Mouse (Mus musculus) MEL (cell line): ENCODE data around the gene Olfr1412. TPM values are rescaled to one million over a fixed set of nuclear protein-coding genes. Genes with fewer than 3 reads are reported as not detected.
A peak's percentile ranks its signal among the peaks of the same experiment; 100 is the strongest.

Experiments used
- DNase-seq: peaks from one replicate; pipeline ENCODE4 v3.0.0; 2011; ENCODE audit warnings: low read depth, low spot score
- H3K27ac ChIP-seq: 2 replicates; pipeline ENCODE4 v1.5.1; 2012; ENCODE audit warnings: low read depth, mild to moderate bottlenecking, control low read depth, low read length, moderate library complexity; ENCODE audit not compliant: control insufficient read depth
- H3K27me3 ChIP-seq, 2 experiments: fragments of 150-350 bp in 1 of 2; sonication (generic) in 1 of 2; 2 replicates each; pipeline ENCODE4 v1.6.1; 2012; ENCODE audit warnings: low read length in 2 of 2, mild to moderate bottlenecking in 2 of 2, improper control_type of control experiment in 1 of 2, moderate library complexity in 1 of 2; ENCODE audit not compliant: insufficient read depth in 2 of 2, control insufficient read depth in 1 of 2
- H3K36me3 ChIP-seq, 2 experiments: 2 replicates each; pipeline ENCODE4 v1.6.1; 2012 to 2014; ENCODE audit warnings: low read length in 2 of 2, improper control_type of control experiment in 1 of 2, inconsistent platforms in 1 of 2, mild to moderate bottlenecking in 1 of 2; ENCODE audit not compliant: insufficient read depth in 2 of 2, control insufficient read depth in 1 of 2
- H3K4me1 ChIP-seq, 2 experiments: fragments of 150-350 bp in 1 of 2; sonication (generic) in 1 of 2; 2 replicates each; pipeline ENCODE4 v1.6.1; 2012; ENCODE audit warnings: low read length in 2 of 2, improper control_type of control experiment in 1 of 2, mild to moderate bottlenecking in 1 of 2; ENCODE audit not compliant: insufficient read depth in 2 of 2, control insufficient read depth in 1 of 2
- H3K4me3 ChIP-seq, 2 experiments: fragments of 150-350 bp in 1 of 2; sonication (generic) in 1 of 2; 2 replicates each; pipeline ENCODE4 v1.5.1; 2012; ENCODE audit warnings: low read depth in 2 of 2, low read length in 2 of 2, mild to moderate bottlenecking in 2 of 2, moderate library complexity in 2 of 2, control low read depth in 1 of 2, improper control_type of control experiment in 1 of 2; ENCODE audit not compliant: control insufficient read depth in 1 of 2, insufficient read depth in 1 of 2
- H3K79me2 ChIP-seq: 2 replicates; pipeline ENCODE4 v1.6.1; 2012; ENCODE audit warnings: mild to moderate bottlenecking, low read length, moderate library complexity; ENCODE audit not compliant: control insufficient read depth, poor library complexity, insufficient read depth
- H3K9ac ChIP-seq: 2 replicates; pipeline ENCODE4 v1.6.1; 2012; ENCODE audit warnings: low read depth, mild to moderate bottlenecking, control low read depth, low read length, moderate library complexity; ENCODE audit not compliant: control insufficient read depth, poor library complexity, severe bottlenecking
- H3K9me3 ChIP-seq: fragments of 150-350 bp; sonication (generic); replicated peaks from 2 replicates; pipeline ENCODE4 v1.6.1; 2012; ENCODE audit warnings: mild to moderate bottlenecking, low read length, improper control_type of control experiment, moderate library complexity; ENCODE audit not compliant: insufficient read depth
- BHLHE40 ChIP-seq: IDR thresholded peaks from 2 replicates; pipeline ENCODE4 v1.6.1; 2012; ENCODE audit warnings: low read depth, mild to moderate bottlenecking, inconsistent platforms, low read length, improper control_type of control experiment, borderline replicate concordance
- CHD1 ChIP-seq: IDR thresholded peaks from 2 replicates; pipeline ENCODE4 v1.6.1; 2012; ENCODE audit warnings: low read depth, mild to moderate bottlenecking, inconsistent platforms, low read length, improper control_type of control experiment
- CHD2 ChIP-seq: IDR thresholded peaks from 2 replicates; pipeline ENCODE4 v1.6.1; 2011; ENCODE audit warnings: low read length, improper control_type of control experiment
- CTCF ChIP-seq, 3 experiments: IDR thresholded peaks in 2 of 3; conservative IDR thresholded peaks in 1 of 3; 2 replicates each; pipeline ENCODE4 v1.5.1; 2011 to 2012; ENCODE audit warnings: low read length in 3 of 3, low read depth in 2 of 3, mild to moderate bottlenecking in 2 of 3, improper control_type of control experiment in 1 of 3, inconsistent platforms in 1 of 3, mixed read lengths in 1 of 3, moderate library complexity in 1 of 3; ENCODE audit not compliant: control insufficient read depth in 1 of 3, insufficient read depth in 1 of 3, poor library complexity in 1 of 3, severe bottlenecking in 1 of 3
- ELF1 ChIP-seq: IDR thresholded peaks from 2 replicates; pipeline ENCODE4 v1.6.1; 2014; ENCODE audit warnings: low read depth, mild to moderate bottlenecking, inconsistent platforms, low read length, improper control_type of control experiment, moderate library complexity
- ETS1 ChIP-seq: IDR thresholded peaks from 2 replicates; pipeline ENCODE4 v1.6.1; 2012; ENCODE audit warnings: low read depth, mild to moderate bottlenecking, inconsistent platforms, low read length, improper control_type of control experiment, moderate library complexity
- JUND ChIP-seq: IDR thresholded peaks from 2 replicates; pipeline ENCODE4 v1.6.1; 2011; ENCODE audit warnings: low read depth, mild to moderate bottlenecking, improper control_type of control experiment, low read length
- KAT2A ChIP-seq: conservative IDR thresholded peaks from 2 replicates; pipeline ENCODE4 v1.6.1; 2012; ENCODE audit warnings: low read depth, low read length, improper control_type of control experiment, inconsistent platforms
- MAX ChIP-seq: IDR thresholded peaks from 2 replicates; pipeline ENCODE4 v1.6.1; 2011; ENCODE audit warnings: low read length, improper control_type of control experiment
- MYB ChIP-seq: IDR thresholded peaks from 2 replicates; pipeline ENCODE4 v1.6.1; 2011; ENCODE audit warnings: mild to moderate bottlenecking, low read depth, low read length, improper control_type of control experiment
- NELFE ChIP-seq: IDR thresholded peaks from 2 replicates; pipeline ENCODE4 v1.6.1; 2011; ENCODE audit warnings: low read depth, low read length, improper control_type of control experiment
- POLR2AphosphoS2 ChIP-seq: IDR thresholded peaks from 2 replicates; pipeline ENCODE4 v1.6.1; 2011; ENCODE audit warnings: low read length, improper control_type of control experiment
- RAD21 ChIP-seq: IDR thresholded peaks from 2 replicates; pipeline ENCODE4 v1.6.1; 2011; ENCODE audit warnings: mild to moderate bottlenecking, low read depth, low read length, improper control_type of control experiment
- TAL1 ChIP-seq: IDR thresholded peaks from 2 replicates; pipeline ENCODE4 v1.6.1; 2012; ENCODE audit warnings: mild to moderate bottlenecking, inconsistent platforms, low read length, moderate library complexity, mixed read lengths
- TBP ChIP-seq: IDR thresholded peaks from 2 replicates; pipeline ENCODE4 v1.8.0; 2011; ENCODE audit warnings: low read depth, low read length, improper control_type of control experiment
- UBTF ChIP-seq: IDR thresholded peaks from 2 replicates; pipeline ENCODE4 v1.6.1; 2012; ENCODE audit warnings: low read depth, mild to moderate bottlenecking, inconsistent platforms, low read length, improper control_type of control experiment, moderate library complexity, borderline replicate concordance; ENCODE audit not compliant: insufficient read depth
- ZKSCAN1 ChIP-seq: IDR thresholded peaks from 2 replicates; pipeline ENCODE4 v1.6.1; 2012; ENCODE audit warnings: low read depth, mild to moderate bottlenecking, inconsistent platforms, low read length, improper control_type of control experiment, moderate library complexity
- polyA plus RNA-seq, 2 experiments: library from polyadenylated mRNA; stranded (reverse) in 1 of 2; unstranded in 1 of 2; fragments of >175 nt in 1 of 2; fragments of >200 nt in 1 of 2; gene quantifications; 2 replicates each; pipeline versions ENCODE4 v1.2.1 to v1.2.4; 2012; ENCODE audit warnings: low replicate concordance in 2 of 2, low read depth in 1 of 2; ENCODE audit not compliant: insufficient read length in 2 of 2, insufficient read depth in 1 of 2, missing spikeins in 1 of 2
- total RNA-seq: library from RNA; depleted of rRNA; stranded (reverse); fragments of 300-350 nt; gene quantifications from 2 replicates; pipeline ENCODE4 v1.2.3, GENCODE M21; 2012; rRNA removed

Gene Olfr1412
- total RNA-seq (0.03 TPM in 1 of 2 replicates, not detected in the other), polyA plus RNA-seq (not detected)

DNA sequence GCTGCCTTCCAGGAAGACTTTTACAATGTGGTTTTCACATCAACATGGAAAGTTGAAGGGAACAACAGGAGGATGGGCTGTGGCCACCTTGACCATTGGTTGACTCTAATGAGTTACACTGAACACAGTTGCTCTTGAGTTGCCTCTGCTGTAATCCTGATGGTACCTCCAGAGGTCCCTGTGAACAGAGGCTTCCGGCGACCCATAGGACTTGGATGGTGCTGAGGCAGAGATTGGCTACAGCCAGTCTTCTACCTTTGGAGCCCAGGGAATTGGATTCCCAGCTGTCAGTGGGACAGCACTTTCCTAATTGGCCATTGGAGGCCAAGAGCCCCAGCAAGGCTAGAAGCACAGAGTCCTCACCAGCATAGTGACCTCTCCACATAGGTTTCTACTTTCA lies at the start of gene Olfr1412:
Olfr1412 (plus strand) TSS at position 301 of the 400 bp plus-strand sequence.
- H3K4me3 ChIP-seq = no peak within 1 kb of the TSS
- TF ChIP-seq CHD2 = no peak
- no peak for TF ChIP-seq NELFE
- no peak for TF ChIP-seq JUND
- TF ChIP-seq ETS1 = no peak
- no peak for TF ChIP-seq UBTF
- TF ChIP-seq BHLHE40 = no peak
- no peak for TF ChIP-seq ZKSCAN1
- no peak for TF ChIP-seq KAT2A
- no peak for TF ChIP-seq CHD1
- no peak for TF ChIP-seq POLR2AphosphoS2
- TF ChIP-seq MYB = no peak
- TF ChIP-seq RAD21 = no peak
- no peak for TF ChIP-seq TAL1
- no peak for TF ChIP-seq TBP
- TF ChIP-seq ELF1 = no peak
- TF ChIP-seq CTCF (IDR thresholded peaks at IDR 0.05 in 2 of 3, conservative IDR thresholded peaks at IDR 0.05 in 1 of 3; ENCODE audit: control insufficient read depth in 1 of 3, insufficient read depth in 1 of 3, low read depth in 2 of 3, low read length in 3 of 3, poor library complexity in 1 of 3, severe bottlenecking in 1 of 3) = no peak
- no peaks in the 10 kb centered on the region; a peak in 1 of 4 replicates for H3K27me3 ChIP-seq
- DNase-seq = no peak
- no peak within 1 kb of the TSS for H3K27ac ChIP-seq
- no peaks in the 10 kb centered on the region for H3K9me3 ChIP-seq
- no peaks in the 10 kb centered on the region for H3K79me2 ChIP-seq
- H3K9ac ChIP-seq = no peak within 1 kb of the TSS
- H3K4me1 ChIP-seq = no peaks in the 10 kb centered on the region
- H3K36me3 ChIP-seq = no peaks in the 10 kb centered on the region

DNA sequence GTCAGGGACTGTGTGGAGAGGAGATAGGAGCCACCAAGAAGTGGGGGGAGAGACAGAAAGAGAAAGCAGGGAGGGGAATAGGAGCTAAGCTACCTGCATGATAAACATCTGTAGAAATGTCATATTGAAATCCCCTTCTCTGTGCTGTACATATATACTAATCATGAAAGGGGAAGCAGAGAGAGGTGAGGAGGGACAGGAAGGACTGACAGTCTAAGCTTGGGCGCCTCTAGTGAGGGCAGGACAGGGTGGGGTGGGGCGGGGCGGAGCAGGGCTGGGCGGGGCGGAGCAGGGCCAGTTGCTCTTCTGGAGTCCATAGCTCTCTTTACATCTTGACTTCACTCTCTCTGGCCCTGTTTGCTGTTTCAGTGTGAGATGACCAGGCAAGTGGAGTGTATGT lies 48.6 kb upstream of the Olfr1412 start:
- H3K27me3 ChIP-seq = peaks cover 0 to under 1% of the 10 kb centered on the region in 2 experiments; a peak in 1 of 4 replicates
- no peaks in the 10 kb centered on the region for H3K9me3 ChIP-seq
- TF ChIP-seq MAX = no peak
- TF ChIP-seq CTCF (IDR thresholded peaks at IDR 0.05 in 2 of 3, conservative IDR thresholded peaks at IDR 0.05 in 1 of 3; ENCODE audit: control insufficient read depth in 1 of 3, insufficient read depth in 1 of 3, low read depth in 2 of 3, low read length in 3 of 3, poor library complexity in 1 of 3, severe bottlenecking in 1 of 3) = no peak
- no peak for TF ChIP-seq BHLHE40
- no peaks in the 10 kb centered on the region for H3K79me2 ChIP-seq
- DNase-seq = peak; percentile 55
- no peak overlapping the region for H3K4me3 ChIP-seq
- no peaks in the 10 kb centered on the region for H3K36me3 ChIP-seq
- no peaks in the 10 kb centered on the region for H3K4me1 ChIP-seq
- H3K27ac ChIP-seq = no peak overlapping the region
- no peak overlapping the region for H3K9ac ChIP-seq
